In genomic region chr2:71749367-71750086, GRCm38 (mm10) we compare ENCODE assay signal across 13 mouse cellular contexts. TPM values are rescaled to one million over a fixed set of nuclear protein-coding genes. Genes with fewer than 3 reads are reported as not detected.
A peak's percentile ranks its signal among the peaks of the same experiment; 100 is the strongest.
DNase-seq lines count a peak whose midpoint lies in the region; ATAC-seq and TF ChIP-seq lines count a peak whose summit lies in the region.
"Had no signal": no experiment of that assay in that cellular context is flagged by ENCODE, and none has a peak within 500 bp of the region (broad histone marks: within the 10 kb centered on the region; RNA-seq: fewer than 3 reads in every experiment).

No protein-coding gene starts in this region.

- WGBS in forebrain, postnatal 0 days: 23% methylated on average over 13 of the region's 13 CpGs
- WGBS in midbrain, embryonic 10.5 days: 29% methylated on average over 13 of the region's 13 CpGs

- H3K9ac ChIP-seq in forebrain, postnatal 0 days: no peak overlapping the region
- H3K9ac ChIP-seq: lung, embryonic 14.5 days had no signal

- peak overlapping the region; percentile 37 for H3K4me2 ChIP-seq in forebrain, postnatal 0 days (ENCODE audit: low read depth)
- H3K4me2 ChIP-seq: lung, embryonic 14.5 days had no signal

- H3K27me3 ChIP-seq in E14TG2a.4 (ENCODE audit: insufficient read depth, low read length): no peaks in the 10 kb centered on the region
- no peaks in the 10 kb centered on the region for H3K27me3 ChIP-seq in forebrain, postnatal 0 days (ENCODE audit: insufficient read depth, low read length)
- peaks cover 43% of the 10 kb centered on the region for H3K27me3 ChIP-seq in midbrain, embryonic 10.5 days (ENCODE audit: low read depth, poor library complexity, severe bottlenecking)
- H3K27me3 ChIP-seq: CH12.LX had no signal

- H3K4me1 ChIP-seq in E14TG2a.4 (replicated peaks; ENCODE audit: low read depth, low read length): peaks cover 72% of the 10 kb centered on the region
- peaks cover 25% of the 10 kb centered on the region for H3K4me1 ChIP-seq in brown adipose tissue, adult 24 weeks (ENCODE audit: control insufficient read depth, insufficient read depth, insufficient read length, low read length)
- 0 out of 2 replicates have a peak, but pooled peaks cover 7% of the 10 kb centered on the region for H3K4me1 ChIP-seq in forebrain, postnatal 0 days (ENCODE audit: insufficient read depth)
- peaks cover 71% of the 10 kb centered on the region for H3K4me1 ChIP-seq in midbrain, embryonic 10.5 days

- intact Hi-C loops in gastrocnemius, postnatal 14 days (cut with DNase I; ENCODE audit: low total_unique reads): no loop called here
- intact Hi-C loops in left cerebral cortex, postnatal 4 days (cut with DNase I): no loop called here

- peaks cover 15% of the 10 kb centered on the region for H3K36me3 ChIP-seq in E14TG2a.4 (ENCODE audit: insufficient read depth, low read length)
- H3K36me3 ChIP-seq in forebrain, postnatal 0 days (ENCODE audit: insufficient read depth): no peaks in the 10 kb centered on the region
- H3K36me3 ChIP-seq in midbrain, embryonic 10.5 days: no peaks in the 10 kb centered on the region

- H3K27ac ChIP-seq in brown adipose tissue, adult 24 weeks (replicated peaks; ENCODE audit: low read depth, low read length): 0 out of 2 replicates have a peak overlapping the region, but pooled peaks have one; percentile 2
- H3K27ac ChIP-seq in forebrain, postnatal 0 days (ENCODE audit: low read depth, low read length): no peak overlapping the region
- peak overlapping the region; percentile 77 for H3K27ac ChIP-seq in midbrain, embryonic 10.5 days (replicated peaks)

- TF ChIP-seq CTCF in E14TG2a.4 (conservative IDR thresholded peaks at IDR 0.05; ENCODE audit: low read length): no peak
- TF ChIP-seq CTCF in forebrain, postnatal 0 days (IDR thresholded peaks at IDR 0.05; ENCODE audit: low read depth): no peak

- no peak for ATAC-seq in forebrain, postnatal 0 days

- H3K9me3 ChIP-seq in E14TG2a.4 (ENCODE audit: low read length): no peaks in the 10 kb centered on the region
- no peaks in the 10 kb centered on the region for H3K9me3 ChIP-seq in forebrain, postnatal 0 days (ENCODE audit: low read length)
- no peaks in the 10 kb centered on the region for H3K9me3 ChIP-seq in midbrain, embryonic 10.5 days (replicated peaks)

- H3K4me3 ChIP-seq in E14TG2a.4 (replicated peaks; ENCODE audit: low read length): peak overlapping the region; percentile 75
- no peak overlapping the region for H3K4me3 ChIP-seq in brown adipose tissue, adult 24 weeks (ENCODE audit: insufficient read depth, low read depth, low read length)
- H3K4me3 ChIP-seq in forebrain, postnatal 0 days (ENCODE audit: low read depth, low read length): 0 out of 2 replicates have a peak overlapping the region, but pooled peaks have one; percentile 9
- peak overlapping the region; percentile 37 for H3K4me3 ChIP-seq in midbrain, embryonic 10.5 days

- DNase-seq in forebrain, postnatal 0 days: no peak
- peak; percentile 64 for DNase-seq in midbrain, embryonic 10.5 days (ENCODE audit: low spot score)
- DNase-seq in gastrocnemius, postnatal 14 days: no peak
- no peak for DNase-seq in left cerebral cortex, postnatal 4 days
- DNase-seq in gastrocnemius, adult 8-10 months (ENCODE audit: low spot score in 2 of 2): no peak
- DNase-seq in urinary bladder, postnatal 25 days (ENCODE audit: low spot score): no peak
- DNase-seq: cerebellum, adult 9-11 months; kidney, postnatal 10 days; lung, embryonic 14.5 days; right cerebral cortex, postnatal 25 days had no signal

RNA-seq across cellular contexts. Expression of gene Itga6, which starts 4.1 kb away (rescaled TPM):
- 14.9 and 28.2 TPM in 2 replicates for polyA plus RNA-seq in brown adipose tissue, adult 24 weeks (2012; ENCODE audit: insufficient read depth, insufficient read length, missing spikeins)
- total RNA-seq in forebrain, postnatal 0 days (2014; rRNA removed): 37.5 and 52.3 TPM in 2 replicates
- 11.7 and 16.8 TPM in 2 replicates for polyA plus RNA-seq in forebrain, postnatal 0 days (2015; fragmentation: Nextera tagmentation; extraction: Ambion mirVana)
- 25.3 and 34.3 TPM in 2 replicates for polyA plus RNA-seq in midbrain, embryonic 10.5 days (2016; fragmentation: Nextera tagmentation; extraction: Ambion mirVana)
- 10 to 100 TPM; 33.2 to 40.0 TPM for total RNA-seq in gastrocnemius, postnatal 14 days (2021)
- 10 to 100 TPM; 27.3 to 32.0 TPM for total RNA-seq in left cerebral cortex, postnatal 4 days (2021)
- total RNA-seq in gastrocnemius, adult 8-10 months (2022): 10 to 100 TPM; 10.0 to 15.1 (median 12.2) TPM
